Mouse (Mus musculus) limb, embryonic 10.5 days (tissue): ENCODE data around the gene Cpa2. TPM values are rescaled to one million over a fixed set of nuclear protein-coding genes. Genes with fewer than 3 reads are reported as not detected.

Experiments
- DNase-seq: peaks from one replicate; pipeline ENCODE4 v3.0.0-alpha.2; 2017; ENCODE audit warnings: low spot score
- H3K27ac ChIP-seq: fragments of 300-500 bp; sonication (generic); 2 replicates; pipeline ENCODE4 v1.5.1; 2016; ENCODE audit warnings: mild to moderate bottlenecking
- H3K27me3 ChIP-seq: fragments of 300-500 bp; sonication (generic); 2 replicates; pipeline ENCODE4 v1.6.1; 2016; ENCODE audit warnings: low read depth, mild to moderate bottlenecking; ENCODE audit not compliant: poor library complexity, severe bottlenecking
- H3K36me3 ChIP-seq: fragments of 300-500 bp; sonication (generic); 2 replicates; pipeline ENCODE4 v1.6.1; 2016; ENCODE audit warnings: mild to moderate bottlenecking, moderate library complexity
- H3K4me1 ChIP-seq: fragments of 300-500 bp; sonication (generic); 2 replicates; pipeline ENCODE4 v1.6.1; 2016
- H3K4me3 ChIP-seq: fragments of 300-500 bp; sonication (generic); 2 replicates; pipeline ENCODE4 v1.5.1; 2016; ENCODE audit warnings: mild to moderate bottlenecking, moderate library complexity
- H3K9me3 ChIP-seq: fragments of 300-500 bp; sonication (generic); replicated peaks from 2 replicates; pipeline ENCODE4 v1.6.1; 2016; ENCODE audit warnings: mild to moderate bottlenecking
- WGBS: fragments of 180-500 bp; shearing (Covaris S2); methylation state at CpG from one replicate; pipeline ENCODE4 v1.1.7; 2016; 5-methylcytosine and 5-hydroxymethylcytosine counted together
- polyA plus RNA-seq: library from polyadenylated mRNA; unstranded; fragments of >200 nt; fragmentation: Nextera tagmentation; extraction: Ambion mirVana; gene quantifications from 2 replicates; pipeline ENCODE4 v1.2.1, GENCODE M21; 2016

The Cpa2 gene
- polyA plus RNA-seq, result 109 and 110 TPM in 2 replicates

DNA sequence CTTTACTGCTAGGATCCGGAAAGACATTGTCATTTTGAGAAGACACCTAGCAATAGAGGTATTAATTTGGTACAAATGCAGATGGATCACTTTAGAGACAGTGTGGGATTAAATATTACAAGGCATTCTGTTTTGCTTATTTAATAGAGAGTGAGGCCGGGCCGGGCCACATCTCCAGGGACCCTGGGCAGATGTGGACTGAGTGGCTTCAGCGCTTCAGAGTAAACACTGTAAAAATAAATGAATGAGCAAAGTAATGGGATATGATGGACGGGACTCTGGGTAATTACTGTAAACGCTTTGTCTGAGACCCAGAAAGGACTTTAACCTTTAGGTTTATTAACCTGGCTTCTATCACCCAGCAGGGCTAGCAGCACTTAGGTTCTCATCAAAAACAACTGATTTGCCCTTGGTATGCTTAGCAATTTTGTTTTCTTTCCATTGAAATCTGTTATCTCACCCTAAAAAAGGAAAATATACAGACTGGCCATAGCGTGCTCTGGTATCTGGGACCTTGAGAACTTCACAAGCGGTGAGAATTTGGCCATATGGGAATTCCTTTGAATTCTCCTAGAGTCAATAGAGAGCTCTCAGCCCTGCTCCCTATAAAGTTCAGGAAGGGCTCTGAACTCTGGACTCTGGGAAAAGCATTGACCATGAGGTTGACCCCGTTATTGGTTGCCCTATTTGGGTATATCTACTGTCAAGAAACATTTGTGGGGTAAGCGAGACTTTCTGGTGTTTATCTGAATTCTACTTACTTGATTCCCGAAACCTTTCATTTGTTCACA is at the start of gene Cpa2:
TSS of gene Cpa2 (plus strand) at position 574 of the 791 bp plus-strand sequence.
- no peaks in the 10 kb centered on the region for H3K36me3 ChIP-seq
- no peaks in the 10 kb centered on the region for H3K9me3 ChIP-seq
- 0 out of 2 replicates have a peak within 1 kb of the TSS, but pooled peaks have one; percentile 47 for H3K4me3 ChIP-seq
- no peak for DNase-seq
- H3K27ac ChIP-seq, result peak within 1 kb of the TSS; percentile 96
- H3K4me1 ChIP-seq, result peaks cover 82% of the 10 kb centered on the region
- WGBS, result 58% methylated on average over 11 of the region's 11 CpGs
- no peaks in the 10 kb centered on the region for H3K27me3 ChIP-seq

- H3K4me1 ChIP-seq, result 0 out of 2 replicates have a peak, but pooled peaks cover 2% of the 10 kb centered on the region
- H3K27ac ChIP-seq, result no peak overlapping the region
- no peak overlapping the region for H3K4me3 ChIP-seq
- H3K36me3 ChIP-seq, result peaks cover 95% of the 10 kb centered on the region
- H3K9me3 ChIP-seq, result no peaks in the 10 kb centered on the region
- DNase-seq, result no peak
- H3K27me3 ChIP-seq, result no peaks in the 10 kb centered on the region
- 79% methylated on average over 3 of the region's 3 CpGs for WGBS
Measured at GRCm38 (mm10) chr6:30499049-30499448, 42.3 kb upstream of the Cpa2 start.

- Histone ChIP-seq H3K27me3 (no peaks in the 10 kb centered on the region), H3K9me3 (no peaks in the 10 kb centered on the region), H3K36me3 (peaks cover 37% of the 10 kb centered on the region), H3K4me3 (peak overlapping the region; percentile 65), H3K4me1 (peaks cover 22% of the 10 kb centered on the region), H3K27ac (peak overlapping the region; percentile 98)
- no peak for DNase-seq
- WGBS, result 12% methylated on average over 2 of the region's 2 CpGs
Measured at GRCm38 (mm10) chr6:30508824-30509223, 32.6 kb upstream of the Cpa2 start.

GRCm38 (mm10) chr6:30509265-30510239 is 31.8 kb upstream of the Cpa2 start, which contains the start of the genes Tmem209 and Ssmem1:
Gene Tmem209, minus strand, starts transcription at chr6:30509783.
Gene Ssmem1, plus strand, starts transcription at chr6:30509849.
- H3K27me3 ChIP-seq, result no peaks in the 10 kb centered on the region
- H3K36me3 ChIP-seq, result peaks cover 31% of the 10 kb centered on the region
- peaks cover 30% of the 10 kb centered on the region for H3K4me1 ChIP-seq
- H3K9me3 ChIP-seq, result no peaks in the 10 kb centered on the region
- peak within 1 kb of the TSS; percentile 65 for H3K4me3 ChIP-seq
- WGBS, result under 1% methylated on average over 37 of the region's 37 CpGs
- peak; percentile 100 for DNase-seq
- H3K27ac ChIP-seq, result peak within 1 kb of the TSS; percentile 98

- H3K4me3 ChIP-seq, result peak overlapping the region; percentile 65
Measured at GRCm38 (mm10) chr6:30510291-30510690, 31.1 kb upstream of the Cpa2 start.

GRCm38 (mm10) chr6:30514242-30514641 is 27.1 kb upstream of the Cpa2 start:
- no peaks in the 10 kb centered on the region for H3K9me3 ChIP-seq
- no peak overlapping the region for H3K4me3 ChIP-seq
- H3K27me3 ChIP-seq, result no peaks in the 10 kb centered on the region
- peaks cover 42% of the 10 kb centered on the region for H3K4me1 ChIP-seq
- WGBS, result 5% methylated on average over 9 of the region's 9 CpGs
- no peaks in the 10 kb centered on the region for H3K36me3 ChIP-seq
- no peak for DNase-seq
- H3K27ac ChIP-seq, result peak overlapping the region; percentile 85

More at GRCm38 (mm10) chr6:30510291-30510690, 31.1 kb upstream of the Cpa2 start:
- WGBS, result 70% methylated on average over 5 of the region's 5 CpGs
- peak overlapping the region; percentile 98 for H3K27ac ChIP-seq
- no peaks in the 10 kb centered on the region for H3K9me3 ChIP-seq
- peaks cover 24% of the 10 kb centered on the region for H3K36me3 ChIP-seq
- DNase-seq, result no peak
- no peaks in the 10 kb centered on the region for H3K27me3 ChIP-seq
- H3K4me1 ChIP-seq, result peaks cover 37% of the 10 kb centered on the region

DNA sequence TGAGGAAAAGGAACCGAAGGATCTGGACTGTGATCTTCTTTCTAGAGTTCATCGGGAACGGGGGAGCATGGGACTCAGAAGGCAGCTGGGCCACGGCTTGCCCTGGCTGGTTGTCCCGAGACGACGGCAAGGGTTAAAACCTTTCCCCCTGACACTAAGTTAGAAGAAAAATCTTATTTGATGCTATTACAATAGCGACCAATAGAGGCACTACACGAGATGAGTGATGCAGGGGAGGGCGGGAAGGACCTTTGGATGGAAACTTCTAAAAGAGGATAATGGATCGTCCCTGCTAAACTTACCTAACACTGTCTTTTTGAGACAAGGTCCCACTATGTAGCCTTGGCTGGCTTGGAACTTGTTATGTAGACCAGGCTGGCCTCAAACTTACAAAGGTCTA is 21.0 kb upstream of the Cpa2 start:
- 72% methylated on average over 11 of the region's 11 CpGs for WGBS
- H3K4me1 ChIP-seq, result peaks cover 24% of the 10 kb centered on the region
- DNase-seq, result no peak
- H3K36me3 ChIP-seq, result no peaks in the 10 kb centered on the region
- no peaks in the 10 kb centered on the region for H3K9me3 ChIP-seq
- H3K27me3 ChIP-seq, result no peaks in the 10 kb centered on the region
- H3K27ac ChIP-seq, result peak overlapping the region; percentile 98; the same call in 1 of the 2 replicates
- H3K4me3 ChIP-seq, result no peak overlapping the region

GRCm38 (mm10) chr6:30525456-30526332 is 15.7 kb upstream of the Cpa2 start:
- H3K36me3 ChIP-seq, result no peaks in the 10 kb centered on the region
- no peaks in the 10 kb centered on the region for H3K9me3 ChIP-seq
- 16% methylated on average over 7 of the region's 7 CpGs for WGBS
- peak; percentile 74 for DNase-seq
- H3K4me3 ChIP-seq, result peak overlapping the region; percentile 13; the same call in 1 of the 2 replicates
- peaks cover 66% of the 10 kb centered on the region for H3K4me1 ChIP-seq
- H3K27ac ChIP-seq, result peak overlapping the region; percentile 98
- H3K27me3 ChIP-seq, result no peaks in the 10 kb centered on the region

GRCm38 (mm10) chr6:30526586-30527515 is 14.5 kb upstream of the Cpa2 start:
- Histone ChIP-seq H3K4me3 (peak overlapping the region; percentile 39), H3K27ac (peak overlapping the region; percentile 98), H3K9me3 (no peaks in the 10 kb centered on the region), H3K27me3 (no peaks in the 10 kb centered on the region), H3K36me3 (no peaks in the 10 kb centered on the region), H3K4me1 (peaks cover 68% of the 10 kb centered on the region)
- WGBS, result 3% methylated on average over 19 of the region's 19 CpGs
- DNase-seq, result peak; percentile 87

DNA sequence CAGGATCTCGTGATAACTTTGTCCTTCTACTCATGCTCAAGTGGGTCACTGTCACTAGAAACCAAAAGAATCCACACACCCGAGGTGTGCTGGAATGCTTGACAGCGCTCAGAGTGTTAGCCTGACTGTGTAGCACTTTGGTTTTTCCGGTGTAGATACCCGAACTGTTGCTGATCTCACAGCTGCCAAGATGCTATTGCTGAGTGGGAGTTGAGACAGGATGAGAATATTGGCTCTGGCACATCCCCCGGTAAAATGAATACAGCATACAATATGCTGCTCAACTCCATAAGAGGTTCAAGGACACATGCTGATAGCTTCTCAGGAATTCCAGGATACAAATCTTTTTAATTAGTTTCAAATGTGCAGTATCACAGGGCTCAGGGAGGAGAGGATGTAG is 12.6 kb upstream of the Cpa2 start:
- WGBS, result 41% methylated on average over 6 of the region's 6 CpGs
- Histone ChIP-seq H3K4me1 (peaks cover 66% of the 10 kb centered on the region), H3K27ac (peak overlapping the region; percentile 98), H3K9me3 (no peaks in the 10 kb centered on the region), H3K27me3 (no peaks in the 10 kb centered on the region), H3K36me3 (no peaks in the 10 kb centered on the region), H3K4me3 (peak overlapping the region; percentile 15; the same call in 1 of the 2 replicates)
- no peak for DNase-seq

GRCm38 (mm10) chr6:30535340-30535739 is 6.0 kb upstream of the Cpa2 start:
- H3K4me1 ChIP-seq, result peaks cover 27% of the 10 kb centered on the region
- 43% methylated on average over 3 of the region's 3 CpGs for WGBS
- no peaks in the 10 kb centered on the region for H3K36me3 ChIP-seq
- no peaks in the 10 kb centered on the region for H3K9me3 ChIP-seq
- H3K27ac ChIP-seq, result no peak overlapping the region
- DNase-seq, result no peak
- no peaks in the 10 kb centered on the region for H3K27me3 ChIP-seq
- H3K4me3 ChIP-seq, result no peak overlapping the region
